Mouse (Mus musculus): ENCODE results near the gene Ica1l. TPM values are rescaled to one million over a fixed set of nuclear protein-coding genes. Genes with fewer than 3 reads are reported as not detected.
A peak's percentile ranks its signal among the peaks of the same experiment; 100 is the strongest.

Gene Ica1l
- polyA plus RNA-seq, 1 experiment, result 1.5 TPM

GRCm38 (mm10) chr1:60017031-60017469 is 25.9 kb downstream of the Ica1l start:
- Histone ChIP-seq H3K27ac (ENCODE audit: insufficient read depth, low read length) (no peak overlapping the region), H3K4me3 (ENCODE audit: insufficient read depth, low read length) (no peak overlapping the region), H3K4me1 (ENCODE audit: control insufficient read depth, insufficient read depth, low read length) (no peaks in the 10 kb centered on the region)
- TF ChIP-seq CTCF (IDR thresholded peaks at IDR 0.05; ENCODE audit: borderline replicate concordance, insufficient read depth, low read length), result no peak
- TF ChIP-seq POLR2A (IDR thresholded peaks at IDR 0.05; ENCODE audit: low read depth, low read length), result no peak

GRCm38 (mm10) chr1:60016136-60016611 is 26.8 kb downstream of the Ica1l start:
- no peaks in the 10 kb centered on the region for H3K4me1 ChIP-seq (ENCODE audit: control insufficient read depth, insufficient read depth, low read length)
- no peak overlapping the region for H3K4me3 ChIP-seq (ENCODE audit: insufficient read depth, low read length)
- no peak overlapping the region for H3K27ac ChIP-seq (ENCODE audit: insufficient read depth, low read length)
- no peak for TF ChIP-seq POLR2A (IDR thresholded peaks at IDR 0.05; ENCODE audit: low read depth, low read length)
- no peak for TF ChIP-seq CTCF (IDR thresholded peaks at IDR 0.05; ENCODE audit: borderline replicate concordance, insufficient read depth, low read length)

GRCm38 (mm10) chr1:60015511-60015910 is 27.5 kb downstream of the Ica1l start:
- TF ChIP-seq CTCF (IDR thresholded peaks at IDR 0.05; ENCODE audit: borderline replicate concordance, insufficient read depth, low read length) (no peak), POLR2A (IDR thresholded peaks at IDR 0.05; ENCODE audit: low read depth, low read length) (no peak)
- no peaks in the 10 kb centered on the region for H3K4me1 ChIP-seq (ENCODE audit: control insufficient read depth, insufficient read depth, low read length)

DNA sequence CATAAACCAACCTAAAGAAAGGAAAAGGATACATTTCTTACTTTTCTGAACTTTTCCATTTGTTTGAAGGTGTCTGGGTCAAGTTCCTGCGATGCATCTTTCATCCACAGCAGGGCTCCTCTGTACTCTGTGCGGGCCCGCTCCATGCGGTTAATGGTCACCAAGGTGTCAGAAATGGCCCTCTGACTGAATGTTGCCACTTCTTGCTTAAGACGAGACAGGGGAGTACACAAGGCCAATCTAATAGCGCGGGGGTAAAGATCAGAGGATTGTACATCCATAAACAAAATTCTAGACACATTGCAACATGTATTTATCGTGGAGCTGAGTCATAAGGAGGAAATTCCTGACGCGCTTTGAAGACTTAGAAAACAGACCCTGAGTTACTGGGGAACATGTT is 29.2 kb downstream of the Ica1l start:
- H3K4me1 ChIP-seq (ENCODE audit: control insufficient read depth, insufficient read depth, low read length), result no peaks in the 10 kb centered on the region
- H3K27ac ChIP-seq (ENCODE audit: insufficient read depth, low read length), result no peak overlapping the region
- no peak overlapping the region for H3K4me3 ChIP-seq (ENCODE audit: insufficient read depth, low read length)
- TF ChIP-seq CTCF (IDR thresholded peaks at IDR 0.05; ENCODE audit: borderline replicate concordance, insufficient read depth, low read length) (no peak), POLR2A (IDR thresholded peaks at IDR 0.05; ENCODE audit: low read depth, low read length) (no peak)

More at GRCm38 (mm10) chr1:60015511-60015910, 27.5 kb downstream of the Ica1l start:
- Histone ChIP-seq H3K27ac (ENCODE audit: insufficient read depth, low read length) (no peak overlapping the region), H3K4me3 (ENCODE audit: insufficient read depth, low read length) (no peak overlapping the region)

- H3K27ac ChIP-seq (ENCODE audit: insufficient read depth, low read length), result no peak overlapping the region
- no peak overlapping the region for H3K4me3 ChIP-seq (ENCODE audit: insufficient read depth, low read length)
- no peak for TF ChIP-seq POLR2A (IDR thresholded peaks at IDR 0.05; ENCODE audit: low read depth, low read length)
- TF ChIP-seq CTCF (IDR thresholded peaks at IDR 0.05; ENCODE audit: borderline replicate concordance, insufficient read depth, low read length), result no peak
- H3K4me1 ChIP-seq (ENCODE audit: control insufficient read depth, insufficient read depth, low read length), result 0 out of 2 replicates have a peak, but pooled peaks cover 2% of the 10 kb centered on the region
These were observed 34.2 kb downstream of the Ica1l start for GRCm38 (mm10) chr1:60008743-60009142.

DNA sequence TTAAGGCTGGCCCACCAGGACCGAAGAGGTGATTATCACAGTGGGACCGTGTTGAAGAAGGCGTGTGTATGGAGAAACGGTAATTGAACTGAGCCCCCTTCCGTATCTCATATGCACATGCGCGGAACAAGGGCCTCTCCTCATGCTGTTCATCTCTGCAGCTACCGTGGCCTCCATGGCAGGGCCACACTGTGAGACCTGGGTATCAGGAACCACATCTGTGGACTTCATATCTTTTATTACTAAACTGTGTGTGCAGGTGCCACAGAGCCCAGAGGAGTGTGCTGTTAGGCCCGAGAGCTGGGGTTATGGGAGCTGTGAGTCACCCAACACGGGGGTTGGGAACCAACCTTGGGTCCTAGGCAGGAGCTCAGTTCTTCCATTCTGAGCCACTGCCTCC is 35.6 kb downstream of the Ica1l start:
- Histone ChIP-seq H3K4me3 (ENCODE audit: insufficient read depth, low read length) (no peak overlapping the region), H3K27ac (ENCODE audit: insufficient read depth, low read length) (no peak overlapping the region), H3K4me1 (ENCODE audit: control insufficient read depth, insufficient read depth, low read length) (0 out of 2 replicates have a peak, but pooled peaks cover 2% of the 10 kb centered on the region)
- TF ChIP-seq CTCF (IDR thresholded peaks at IDR 0.05; ENCODE audit: borderline replicate concordance, insufficient read depth, low read length) (no peak), POLR2A (IDR thresholded peaks at IDR 0.05; ENCODE audit: low read depth, low read length) (no peak)

- Histone ChIP-seq H3K27ac (ENCODE audit: insufficient read depth, low read length) (peak overlapping the region; percentile 86), H3K4me1 (ENCODE audit: control insufficient read depth, insufficient read depth, low read length) (peaks cover 13% of the 10 kb centered on the region), H3K4me3 (ENCODE audit: insufficient read depth, low read length) (no peak overlapping the region)
- TF ChIP-seq CTCF (IDR thresholded peaks at IDR 0.05; ENCODE audit: borderline replicate concordance, insufficient read depth, low read length), result no peak
- TF ChIP-seq POLR2A (IDR thresholded peaks at IDR 0.05; ENCODE audit: low read depth, low read length), result no peak
These were observed 42.7 kb downstream of the Ica1l start for GRCm38 (mm10) chr1:60000319-60000718.

GRCm38 (mm10) chr1:59997352-59997751 is 45.6 kb downstream of the Ica1l start:
- no peak overlapping the region for H3K4me3 ChIP-seq (ENCODE audit: insufficient read depth, low read length)
- H3K27ac ChIP-seq (ENCODE audit: insufficient read depth, low read length), result no peak overlapping the region
- peaks cover 12% of the 10 kb centered on the region for H3K4me1 ChIP-seq (ENCODE audit: control insufficient read depth, insufficient read depth, low read length)
- TF ChIP-seq POLR2A (IDR thresholded peaks at IDR 0.05; ENCODE audit: low read depth, low read length), result no peak
- TF ChIP-seq CTCF (IDR thresholded peaks at IDR 0.05; ENCODE audit: borderline replicate concordance, insufficient read depth, low read length), result no peak

GRCm38 (mm10) chr1:59995646-59996045 is 47.3 kb downstream of the Ica1l start:
- Histone ChIP-seq H3K27ac (ENCODE audit: insufficient read depth, low read length) (no peak overlapping the region), H3K4me3 (ENCODE audit: insufficient read depth, low read length) (no peak overlapping the region), H3K4me1 (ENCODE audit: control insufficient read depth, insufficient read depth, low read length) (peaks cover 7% of the 10 kb centered on the region)
- TF ChIP-seq CTCF (IDR thresholded peaks at IDR 0.05; ENCODE audit: borderline replicate concordance, insufficient read depth, low read length), result no peak
- no peak for TF ChIP-seq POLR2A (IDR thresholded peaks at IDR 0.05; ENCODE audit: low read depth, low read length)

DNA sequence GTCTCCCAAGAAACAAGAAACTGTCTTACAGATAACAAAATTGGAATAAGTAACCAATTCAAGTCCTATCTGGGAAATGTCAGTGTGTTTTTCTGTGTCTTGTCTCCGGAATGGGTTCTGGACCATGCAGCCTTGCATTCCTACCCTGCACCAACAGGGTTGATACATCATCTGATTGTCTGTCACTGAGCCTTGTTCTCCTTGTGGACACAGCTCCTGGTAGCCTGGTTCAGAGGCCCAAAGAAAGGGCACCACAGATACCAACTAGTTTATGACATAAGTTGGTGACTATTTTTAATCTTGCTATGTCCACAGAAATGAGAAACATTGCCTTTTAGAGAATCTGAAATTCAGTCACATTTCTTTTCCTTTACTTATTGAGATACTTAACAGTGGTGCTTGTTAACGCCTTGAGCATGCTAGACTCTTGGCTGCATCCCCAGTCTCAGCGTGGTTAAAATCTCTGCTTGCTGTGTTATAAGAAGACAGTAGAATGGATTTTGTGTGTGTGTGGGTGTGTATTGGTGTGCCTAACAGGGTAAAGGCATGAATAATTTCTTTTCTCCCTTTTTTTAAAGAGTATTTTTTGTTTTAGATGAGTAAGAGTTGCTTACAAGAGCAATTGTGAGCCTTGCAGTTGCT is 55.5 kb downstream of the Ica1l start:
- Histone ChIP-seq H3K4me3 (ENCODE audit: insufficient read depth, low read length) (no peak overlapping the region), H3K4me1 (ENCODE audit: control insufficient read depth, insufficient read depth, low read length) (no peaks in the 10 kb centered on the region), H3K27ac (ENCODE audit: insufficient read depth, low read length) (no peak overlapping the region)
- TF ChIP-seq CTCF (IDR thresholded peaks at IDR 0.05; ENCODE audit: borderline replicate concordance, insufficient read depth, low read length) (no peak), POLR2A (IDR thresholded peaks at IDR 0.05; ENCODE audit: low read depth, low read length) (no peak)
